9 mouse cellular contexts compared by ENCODE assay signal in the genomic region with DNA sequence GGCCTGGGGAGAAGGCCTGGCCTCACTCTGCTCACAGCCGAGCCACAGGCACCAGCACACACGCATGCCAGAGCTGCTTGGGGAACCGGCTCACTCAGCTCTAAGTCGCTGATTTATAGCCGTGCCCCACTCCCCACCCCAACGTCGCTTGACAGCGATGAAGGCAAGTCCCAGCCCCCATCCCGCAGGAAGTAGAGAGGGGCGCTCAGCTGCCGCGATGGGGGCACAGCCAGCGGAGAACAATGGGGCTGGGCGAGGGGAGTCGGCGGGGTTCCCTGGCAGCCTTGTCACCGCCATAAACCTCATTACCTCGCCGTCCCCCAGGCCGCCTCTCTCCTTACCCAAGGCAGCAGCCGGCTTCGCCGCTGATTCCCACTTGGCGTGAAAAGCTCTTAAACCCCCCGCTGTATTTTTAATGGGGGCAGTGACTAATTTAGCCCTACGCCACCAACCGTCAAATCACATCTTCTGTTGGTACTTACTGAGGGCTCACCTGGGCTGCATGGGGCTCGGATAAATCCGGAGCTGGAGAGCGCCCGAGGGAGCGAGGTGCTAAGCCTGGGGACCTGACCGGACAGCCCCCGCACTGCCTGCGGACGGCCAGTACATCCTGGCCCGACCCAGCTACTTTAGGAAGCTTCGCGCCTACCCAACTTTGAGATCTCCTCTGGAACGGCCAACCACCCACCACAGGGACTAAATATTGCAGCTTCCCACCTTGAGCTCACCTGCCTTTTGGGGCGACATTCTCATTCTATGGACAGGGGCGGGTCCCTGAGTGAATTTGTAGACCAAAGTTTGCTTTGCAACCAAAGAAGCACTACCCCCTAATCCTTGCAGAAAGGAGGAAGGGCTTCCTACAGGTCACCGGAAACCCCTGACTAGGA.
DNase-seq lines count a peak whose midpoint lies in the region; ATAC-seq lines count a peak whose summit lies in the region.
"Had no signal": no experiment of that assay in that cellular context is flagged by ENCODE, and none has a peak within 500 bp of the region (broad histone marks: within the 10 kb centered on the region; RNA-seq: fewer than 3 reads in every experiment).

No protein-coding gene starts in this region.

- intact Hi-C loops in left cerebral cortex, postnatal 14 days (cut with DNase I): no loop called here

- peak; percentile 36; the same call in 1 of the 2 replicates for ATAC-seq in kidney, embryonic 14.5 days (ENCODE audit: low FRiP score, low TSS enrichment)
- peak; percentile 43; the same call in 1 of the 2 replicates for ATAC-seq in hindbrain, embryonic 14.5 days (ENCODE audit: low FRiP score)
- peak; percentile 8; the same call in 1 of the 2 replicates for ATAC-seq in midbrain, embryonic 16.5 days

- no peaks in the 10 kb centered on the region for H3K9me3 ChIP-seq in kidney, embryonic 14.5 days (ENCODE audit: control insufficient read depth, low read length)
- H3K9me3 ChIP-seq in hindbrain, embryonic 14.5 days (ENCODE audit: control insufficient read depth, low read length): no peaks in the 10 kb centered on the region
- no peaks in the 10 kb centered on the region for H3K9me3 ChIP-seq in midbrain, embryonic 16.5 days (replicated peaks; ENCODE audit: control insufficient read depth, low read length, poor library complexity, severe bottlenecking)

- 2% methylated on average over 43 of the region's 43 CpGs for whole genome bisulfite sequencing in kidney, embryonic 14.5 days
- 4% methylated on average over 43 of the region's 43 CpGs for WGBS in hindbrain, embryonic 14.5 days
- WGBS in midbrain, embryonic 16.5 days: 6% methylated on average over 43 of the region's 43 CpGs

- peaks cover 14% of the 10 kb centered on the region for H3K27me3 ChIP-seq in kidney, embryonic 14.5 days (ENCODE audit: control insufficient read depth, insufficient read depth, low read length)
- H3K27me3 ChIP-seq in hindbrain, embryonic 14.5 days (ENCODE audit: control insufficient read depth, insufficient read depth, low read length): no peaks in the 10 kb centered on the region
- no peaks in the 10 kb centered on the region for H3K27me3 ChIP-seq in midbrain, embryonic 16.5 days (ENCODE audit: control insufficient read depth, insufficient read depth, low read depth, low read length)
- H3K27me3 ChIP-seq: CH12.LX had no signal

- H3K27ac ChIP-seq in kidney, embryonic 14.5 days (ENCODE audit: low read depth, low read length): no peak overlapping the region
- H3K27ac ChIP-seq in hindbrain, embryonic 14.5 days: peak overlapping the region; percentile 75
- H3K27ac ChIP-seq in midbrain, embryonic 16.5 days (ENCODE audit: low read length): peak overlapping the region; percentile 53

- H3K4me3 ChIP-seq in kidney, embryonic 14.5 days (ENCODE audit: low read length): peak overlapping the region; percentile 32
- peak overlapping the region; percentile 11; the same call in 1 of the 2 replicates for H3K4me3 ChIP-seq in hindbrain, embryonic 14.5 days (replicated peaks; ENCODE audit: low read length)
- peak overlapping the region; percentile 9; the same call in 1 of the 2 replicates for H3K4me3 ChIP-seq in midbrain, embryonic 16.5 days (ENCODE audit: low read depth, low read length)

- peaks cover 33% of the 10 kb centered on the region for H3K4me1 ChIP-seq in kidney, embryonic 14.5 days (ENCODE audit: control insufficient read depth, insufficient read depth, low read length)
- H3K4me1 ChIP-seq in hindbrain, embryonic 14.5 days (replicated peaks; ENCODE audit: control insufficient read depth, insufficient read depth, low read length): peaks cover 61% of the 10 kb centered on the region
- H3K4me1 ChIP-seq in midbrain, embryonic 16.5 days (ENCODE audit: control insufficient read depth, insufficient read depth, low read length): peaks cover 60% of the 10 kb centered on the region

- no peak for DNase-seq in kidney, postnatal 14 days
- DNase-seq in embryo, embryonic 10 days (ENCODE audit: low spot score): peak; percentile 56
- peak; percentile 63 for DNase-seq in hindbrain, embryonic 14.5 days (ENCODE audit: low spot score)
- DNase-seq in right cerebral cortex, postnatal 4 days: no peak
- DNase-seq in layer of hippocampus, adult 9-10 months (ENCODE audit: low spot score): no peak
- no peak for DNase-seq in left cerebral cortex, postnatal 14 days (ENCODE audit: low spot score in 2 of 2)

- peak overlapping the region; percentile 44; the same call in 1 of the 2 replicates for H3K9ac ChIP-seq in kidney, embryonic 14.5 days (ENCODE audit: low read depth, low read length)
- peak overlapping the region; percentile 46 for H3K9ac ChIP-seq in hindbrain, embryonic 14.5 days
- peak overlapping the region; percentile 61 for H3K9ac ChIP-seq in midbrain, embryonic 16.5 days (ENCODE audit: low read depth, low read length)

- no peaks in the 10 kb centered on the region for H3K36me3 ChIP-seq in kidney, embryonic 14.5 days (ENCODE audit: control insufficient read depth, insufficient read depth, low read length)
- no peaks in the 10 kb centered on the region for H3K36me3 ChIP-seq in hindbrain, embryonic 14.5 days (replicated peaks; ENCODE audit: control insufficient read depth, insufficient read depth)
- no peaks in the 10 kb centered on the region for H3K36me3 ChIP-seq in midbrain, embryonic 16.5 days (ENCODE audit: control insufficient read depth, insufficient read depth, low read length)

- H3K4me2 ChIP-seq in kidney, embryonic 14.5 days (replicated peaks; ENCODE audit: low read depth, low read length): peak overlapping the region; percentile 67
- H3K4me2 ChIP-seq in hindbrain, embryonic 14.5 days (replicated peaks): peak overlapping the region; percentile 43
- H3K4me2 ChIP-seq in midbrain, embryonic 16.5 days (ENCODE audit: low read length): peak overlapping the region; percentile 60

Comparison
In these comparisons a context has a peak if more than half of its experiments do, and no peak if none do; other contexts are left out.
1. DNase-seq: peak in embryo, embryonic 10 days (single experiment) and hindbrain, embryonic 14.5 days (single experiment); none in kidney, postnatal 14 days (single experiment), right cerebral cortex, postnatal 4 days (single experiment), layer of hippocampus, adult 9-10 months (single experiment) and left cerebral cortex, postnatal 14 days (0 of 2).
2. Peak in every context shown above with its lines, with median percentiles within 50 percentile points of each other: ATAC-seq, H3K4me2 ChIP-seq, H3K4me3 ChIP-seq and H3K9ac ChIP-seq.